Mouse (Mus musculus): ENCODE results near the gene Slc22a6.

Slc22a6 gene

DNA sequence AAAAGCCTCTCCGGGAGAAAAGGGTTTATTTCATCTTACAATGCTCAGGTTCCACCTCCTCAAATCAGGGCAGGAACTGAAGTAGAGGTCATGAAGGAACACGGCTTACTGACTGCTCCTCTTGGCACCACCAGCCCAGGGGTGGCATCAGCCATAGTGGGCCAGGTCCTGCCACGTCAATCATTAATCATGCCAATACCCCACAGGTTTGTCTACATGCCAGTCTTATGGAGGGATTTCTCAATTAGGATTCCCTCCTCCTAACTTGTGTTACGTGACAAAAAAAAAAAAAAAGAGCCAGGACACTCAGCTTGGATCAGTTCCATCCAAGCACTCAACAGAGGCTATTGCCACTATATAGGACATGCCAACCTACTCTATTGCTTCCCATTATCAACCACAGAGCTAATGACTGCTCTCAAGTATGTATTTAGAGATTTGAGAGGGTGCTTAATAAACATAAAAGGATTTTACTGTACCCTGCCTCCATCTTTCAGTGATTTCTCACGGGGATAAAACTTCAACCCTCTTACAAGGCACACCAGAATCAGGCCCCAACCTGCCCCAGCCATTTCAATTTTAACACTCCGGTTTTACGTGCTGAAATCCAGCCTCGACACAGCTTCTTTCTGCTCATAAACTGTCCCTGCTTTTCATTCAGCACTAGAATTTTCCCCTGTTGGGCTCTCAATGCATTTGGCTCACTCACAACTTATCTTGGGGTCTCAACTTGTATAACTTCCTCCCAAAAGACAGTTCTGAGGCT lies 6.3 kb upstream of the Slc22a6 start:
- no peak for DNase-seq

DNA sequence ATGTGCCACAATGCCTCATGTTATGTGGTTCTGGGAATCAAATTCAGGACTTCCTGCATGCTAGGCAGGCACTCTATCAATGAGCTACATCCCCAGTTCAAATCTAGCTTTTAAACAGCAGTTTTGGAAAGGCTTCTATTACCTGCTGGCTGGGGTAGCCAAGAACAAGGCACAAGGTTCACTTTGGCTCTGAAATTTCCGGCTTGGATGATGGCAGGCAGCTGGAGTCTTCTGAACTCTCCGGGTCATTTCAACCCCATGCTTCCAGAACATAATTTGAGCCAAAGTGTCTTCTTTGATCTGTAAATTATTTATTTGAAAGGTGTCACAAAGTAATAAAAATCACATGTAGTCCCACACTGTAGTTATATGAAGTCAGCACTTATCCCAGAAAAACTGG lies 4.7 kb upstream of the Slc22a6 start:
- no peak for DNase-seq

DNA sequence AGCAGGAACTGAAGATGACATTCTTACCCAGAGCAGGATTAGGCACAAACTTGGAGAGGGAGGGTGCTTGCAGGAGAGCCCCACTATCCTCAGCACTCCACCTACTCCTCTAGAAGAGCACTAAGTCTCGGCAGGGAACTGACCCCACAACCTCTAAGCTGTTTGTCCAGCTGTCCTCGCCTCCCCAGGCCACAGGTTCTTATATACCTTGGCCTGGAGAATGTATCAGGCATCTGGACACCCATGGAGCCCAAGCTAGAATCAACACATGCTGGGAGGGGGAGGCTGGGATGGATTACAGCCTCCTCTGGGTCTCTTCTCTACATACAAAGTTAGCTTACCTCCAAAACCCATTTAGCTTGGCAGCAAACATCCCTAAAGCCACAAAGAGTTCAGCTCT lies 3.5 kb upstream of the Slc22a6 start:
- no peak for DNase-seq

DNA sequence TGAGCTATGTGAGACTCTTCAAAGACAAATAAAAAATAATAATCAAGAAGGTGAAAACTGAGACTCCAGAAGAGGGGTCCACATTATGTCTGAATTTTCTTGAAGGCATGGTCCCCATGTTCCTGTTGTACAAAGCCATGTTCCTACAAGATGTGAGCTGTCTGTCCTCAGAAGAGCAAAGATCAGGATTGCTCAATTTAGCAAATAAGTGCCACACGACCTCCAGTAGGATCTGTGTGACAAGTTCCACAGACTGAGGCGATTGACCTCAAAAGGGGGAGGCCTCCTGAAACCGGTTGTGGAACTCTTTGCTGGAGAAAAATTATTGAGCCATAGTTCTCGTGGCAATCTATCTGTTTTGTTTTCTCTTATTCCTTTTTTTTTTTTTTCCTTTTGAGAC lies 1.5 kb upstream of the Slc22a6 start:
- no peak for DNase-seq

DNA sequence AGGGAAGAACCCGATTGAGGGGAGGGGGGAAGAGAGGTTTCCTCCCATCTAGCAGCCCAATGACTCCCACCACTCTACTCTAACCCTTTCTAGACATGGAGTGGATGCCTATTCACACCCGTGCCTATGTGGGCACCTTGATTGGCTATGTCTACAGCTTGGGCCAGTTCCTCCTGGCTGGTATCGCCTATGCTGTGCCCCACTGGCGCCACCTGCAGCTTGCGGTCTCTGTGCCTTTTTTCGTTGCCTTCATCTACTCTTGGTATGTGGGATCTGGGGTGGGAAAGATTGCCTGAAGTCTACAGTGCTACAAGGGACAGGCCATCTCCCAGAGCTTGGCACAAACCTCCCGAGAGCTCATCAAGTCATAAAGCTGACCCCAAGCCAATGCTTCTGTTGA lies 3.3 kb downstream of the Slc22a6 start:
- DNase-seq = no peak

DNA sequence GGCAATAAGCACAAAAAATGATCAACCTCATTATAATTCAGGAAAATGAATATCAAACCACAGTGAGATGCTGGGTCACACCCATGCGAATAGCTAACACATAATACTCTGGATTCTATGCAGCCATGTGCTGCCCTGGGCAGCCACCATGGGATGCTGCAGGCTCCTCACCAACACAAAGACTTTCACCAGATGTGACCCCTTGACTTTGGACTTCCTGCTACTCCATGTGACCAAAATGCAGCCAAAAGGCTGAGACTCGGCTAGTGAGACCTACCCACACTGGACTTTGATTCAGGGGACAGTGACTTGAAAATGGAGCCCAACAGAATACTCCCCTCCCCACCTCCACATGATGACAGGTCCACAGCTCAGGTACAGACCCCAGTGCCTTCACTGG lies 12.4 kb downstream of the Slc22a6 start:
- no peak for DNase-seq

DNA sequence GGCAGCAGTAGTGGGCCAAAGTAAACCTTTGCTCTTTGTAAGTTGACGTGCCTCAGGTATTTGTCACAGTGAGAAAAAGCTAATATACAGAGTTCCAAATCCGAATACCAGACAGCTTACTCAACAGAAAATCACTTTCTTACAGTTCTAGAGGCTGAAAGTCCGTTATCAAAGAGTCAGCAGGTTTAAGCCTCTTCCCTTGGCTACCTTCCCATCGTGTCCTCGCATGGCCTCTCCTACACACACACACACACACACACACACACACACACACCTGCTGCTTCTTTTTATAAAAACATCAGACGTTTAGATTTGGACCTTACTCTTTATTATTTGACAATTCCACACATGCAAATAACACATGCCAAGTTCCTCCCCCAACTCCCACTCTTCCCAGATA lies 13.0 kb downstream of the Slc22a6 start:
- no peak for DNase-seq

DNA sequence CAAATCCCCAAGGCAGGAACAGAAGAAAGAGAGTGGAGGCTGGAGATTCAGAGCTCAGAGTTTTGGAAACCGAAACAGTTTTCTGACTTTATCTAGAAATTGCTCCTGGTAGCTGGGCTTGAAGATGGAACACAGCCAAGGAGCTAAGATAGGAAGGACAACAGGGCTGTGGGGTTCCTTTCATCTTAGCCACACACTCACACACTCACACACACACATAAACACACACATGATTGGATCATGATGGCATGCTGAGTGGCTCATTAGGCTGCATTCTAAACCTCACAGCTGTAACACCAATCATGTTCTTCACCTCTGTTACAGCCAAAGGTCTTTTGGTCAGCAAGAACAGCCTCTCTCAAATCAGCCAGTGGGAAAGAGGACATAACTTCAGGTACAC lies 14.2 kb downstream of the Slc22a6 start:
- no peak for DNase-seq

DNA sequence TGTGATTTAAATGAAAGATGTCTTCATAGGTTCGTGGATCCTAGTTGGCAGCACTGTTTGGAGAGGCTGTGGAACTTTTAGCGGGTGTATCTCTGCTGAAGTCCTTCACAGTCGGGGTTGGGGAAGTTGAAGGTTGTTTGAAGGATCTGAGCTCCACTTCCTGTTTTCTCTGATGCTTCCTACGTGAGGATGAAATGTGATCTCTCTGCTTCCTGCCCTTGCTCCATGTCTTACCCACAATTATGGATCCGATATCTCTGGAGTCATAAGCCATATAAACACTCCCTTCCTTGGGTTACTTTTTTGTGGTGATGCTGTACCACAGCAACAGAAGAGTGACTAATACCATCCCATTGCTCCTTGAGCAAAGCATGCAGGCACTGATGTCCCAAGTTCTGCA lies 24.2 kb downstream of the Slc22a6 start:
- no peak for DNase-seq

DNA sequence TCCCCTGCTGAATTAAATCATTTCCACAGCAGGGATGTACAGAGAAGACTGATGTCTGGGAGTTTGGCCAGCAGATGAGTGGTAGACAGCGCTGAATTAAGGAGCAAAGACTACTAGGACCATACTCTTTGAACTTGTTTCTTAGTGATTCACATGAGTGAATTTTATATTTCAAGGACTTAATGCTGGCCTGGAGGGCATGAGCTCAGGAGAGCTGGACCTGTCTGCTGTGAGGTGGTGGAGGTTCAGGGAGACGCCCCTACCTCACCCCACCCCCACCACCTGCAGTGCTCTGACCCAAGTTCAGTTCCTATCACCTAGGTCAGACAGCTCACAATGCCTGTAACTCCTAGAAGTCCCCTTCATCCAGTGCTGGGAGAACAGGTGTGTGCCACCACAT lies 28.6 kb downstream of the Slc22a6 start:
- DNase-seq = no peak

DNA sequence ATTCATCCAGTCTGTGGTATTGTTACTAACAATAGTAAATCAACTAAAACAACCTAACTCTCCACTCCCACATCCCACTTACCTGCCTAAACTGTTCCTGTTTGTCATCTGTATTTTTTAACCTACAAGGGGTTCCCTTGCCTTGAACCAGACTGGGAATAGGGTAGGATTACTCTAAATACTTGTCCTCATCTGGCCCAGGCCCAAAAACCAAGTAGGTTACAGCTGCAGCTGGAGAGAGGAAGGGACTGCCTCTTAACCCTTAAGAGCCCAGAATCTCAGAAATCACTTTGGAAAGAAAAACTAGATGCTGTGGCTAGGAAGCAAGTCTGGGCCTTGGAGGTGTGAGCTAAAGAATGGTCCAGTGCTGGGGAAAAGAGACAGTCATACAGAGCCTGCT lies 38.0 kb downstream of the Slc22a6 start:
- DNase-seq = peak; percentile 48

DNA sequence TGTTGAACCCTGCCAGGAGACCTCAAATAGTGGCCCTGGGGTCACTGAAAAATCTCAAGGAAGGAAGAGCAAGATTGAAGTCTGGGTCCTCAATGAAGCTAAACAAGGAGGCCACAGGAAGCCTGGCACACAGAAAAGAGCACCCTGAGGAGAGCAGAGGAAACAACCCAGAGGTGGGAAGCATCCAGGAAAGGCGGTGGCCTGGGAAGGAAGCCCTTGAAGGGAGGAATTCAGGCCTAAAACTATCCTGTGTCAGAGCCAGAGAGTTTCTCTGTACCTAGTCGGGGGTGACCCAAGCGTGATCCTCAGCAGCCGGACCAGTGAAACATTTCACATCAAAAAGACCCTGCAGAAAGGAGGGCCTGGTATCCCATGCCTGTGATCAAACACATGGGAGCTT lies 38.5 kb downstream of the Slc22a6 start:
- no peak for DNase-seq

DNA sequence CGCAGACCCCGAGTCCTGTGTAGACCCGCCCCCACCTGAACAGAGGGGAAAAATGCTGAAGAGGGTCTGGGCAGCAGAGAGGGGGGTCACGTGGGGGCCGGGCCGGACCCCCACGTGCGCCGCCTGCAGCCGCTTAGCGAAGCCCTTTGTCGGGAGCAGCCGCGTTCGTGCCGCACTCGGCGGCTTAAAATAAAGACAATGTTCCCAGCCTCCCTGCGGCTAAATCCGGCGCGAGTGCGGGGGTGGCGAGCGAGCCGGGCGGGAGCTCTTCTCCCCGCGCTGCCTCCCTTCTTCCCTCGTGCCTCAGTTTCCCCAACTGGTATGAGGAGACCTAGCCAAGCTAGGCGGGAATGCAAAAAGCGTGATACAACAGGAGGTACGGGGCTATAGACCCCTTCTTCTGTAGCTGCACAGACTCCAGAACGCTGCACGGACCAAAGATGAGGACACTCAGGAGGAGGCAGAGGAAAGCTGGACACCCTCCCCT lies 44.0 kb downstream of the Slc22a6 start:
- peak; percentile 61 for DNase-seq

DNA sequence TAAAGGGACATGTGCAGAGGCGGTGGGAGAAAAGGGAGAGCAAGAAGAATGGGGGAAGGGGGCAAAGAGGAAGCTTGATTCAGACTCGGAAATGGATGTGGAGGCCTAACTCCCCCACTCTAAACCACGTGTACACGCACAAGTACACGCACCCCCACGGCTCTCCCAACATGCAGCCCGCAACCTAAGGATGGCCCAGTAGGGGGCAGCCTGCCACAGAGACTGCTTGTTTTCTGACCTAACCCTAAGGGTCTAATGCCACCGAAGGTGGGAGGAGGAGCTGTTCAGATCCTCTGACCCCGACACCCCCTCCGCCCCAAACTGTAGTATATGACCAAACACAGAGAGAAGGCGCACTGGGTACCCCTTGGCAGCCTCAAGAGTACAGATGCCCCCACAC lies 44.5 kb downstream of the Slc22a6 start:
- DNase-seq = peak; percentile 79

DNA sequence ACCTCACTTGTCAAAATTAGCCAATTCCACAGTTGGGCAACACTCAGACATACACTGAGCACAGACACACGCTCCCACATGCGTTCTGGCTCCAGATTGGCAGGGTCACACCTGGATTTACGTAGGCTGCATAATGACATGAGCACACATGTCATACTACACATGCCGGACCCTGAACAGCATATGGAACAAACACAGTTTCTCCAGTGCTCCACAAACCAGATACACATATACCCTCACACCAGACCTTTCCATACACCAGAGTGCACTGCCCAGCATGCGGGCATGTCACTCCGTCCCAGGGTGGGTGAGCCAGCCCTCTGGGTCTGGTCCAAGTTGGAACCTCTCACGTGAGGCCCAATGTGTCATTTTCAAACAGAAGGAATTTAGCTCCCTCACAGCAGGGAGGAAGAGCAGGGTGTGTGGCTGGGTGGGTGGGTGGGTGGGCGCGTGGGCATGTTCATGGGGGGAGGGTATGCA lies 45.6 kb downstream of the Slc22a6 start, which contains the start of gene Chrm1:
Gene Chrm1 (plus strand): TSS at position 430 of the 480 bp plus-strand sequence.
- no peak for DNase-seq

DNA sequence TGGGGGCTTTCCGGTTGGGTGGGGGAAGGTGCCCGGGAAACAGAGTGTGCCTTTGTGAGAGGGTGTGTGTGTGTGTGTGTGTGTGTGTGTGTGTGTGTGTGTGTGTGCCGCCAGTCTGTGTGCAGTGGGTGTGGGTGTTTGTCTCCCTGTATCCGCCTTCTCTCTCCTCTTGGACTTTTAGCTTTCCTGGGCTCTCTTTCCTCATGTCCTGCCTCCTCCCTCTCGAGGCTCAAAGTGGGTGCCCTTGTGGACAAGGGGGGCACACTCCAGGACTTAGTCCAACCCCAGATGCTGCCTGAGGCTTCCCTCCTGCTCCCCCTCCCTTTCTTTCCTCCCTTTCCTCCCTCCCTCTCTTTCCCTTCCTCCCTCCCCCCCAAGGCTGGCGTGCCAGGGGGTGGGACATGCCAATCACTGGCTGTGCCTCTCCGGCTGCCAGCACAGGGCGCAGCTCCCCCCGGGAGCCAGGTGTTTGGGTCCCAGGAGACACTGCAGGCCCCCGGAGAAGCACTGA lies 46.1 kb downstream of the Slc22a6 start:
- DNase-seq = peak; percentile 49

DNA sequence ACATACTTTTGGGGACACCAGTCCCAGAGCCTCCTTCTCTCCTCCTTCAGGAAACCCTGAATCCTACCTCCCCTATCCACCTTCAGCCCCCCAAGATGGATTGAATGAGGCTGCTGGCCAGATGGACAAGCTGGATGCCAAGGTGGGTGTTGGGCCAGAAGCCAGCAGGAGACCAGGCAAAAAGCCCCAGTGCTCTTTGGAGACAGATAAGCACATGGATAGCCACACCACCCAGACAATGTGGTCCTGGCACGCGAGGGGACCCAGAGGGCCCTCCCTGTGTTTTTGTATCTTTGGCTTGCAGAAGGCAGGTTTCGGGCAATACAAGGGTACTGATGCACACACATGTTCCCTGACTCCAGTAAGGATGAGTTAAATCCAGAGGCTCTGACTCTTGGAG lies 47.0 kb downstream of the Slc22a6 start:
- DNase-seq = no peak

DNA sequence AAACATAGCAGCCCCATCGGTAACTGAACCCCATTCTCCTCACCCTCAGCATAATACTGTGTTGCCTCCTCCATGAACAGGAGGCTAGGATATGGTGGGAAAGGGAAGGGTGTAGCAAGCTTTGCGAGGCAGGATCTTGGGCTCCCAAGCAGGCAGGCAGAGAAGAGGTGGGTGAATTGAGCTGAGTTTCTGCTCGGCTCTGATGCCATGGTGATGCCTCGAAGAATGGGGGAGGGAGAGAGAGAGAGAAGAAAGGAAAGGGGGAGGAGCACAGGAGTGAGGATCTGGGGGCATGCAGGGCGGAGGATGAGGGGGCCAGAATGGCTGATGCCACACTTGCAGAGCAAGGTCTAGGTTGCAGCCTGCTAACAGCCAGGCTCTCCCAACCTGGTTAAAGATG lies 47.9 kb downstream of the Slc22a6 start:
- no peak for DNase-seq

DNA sequence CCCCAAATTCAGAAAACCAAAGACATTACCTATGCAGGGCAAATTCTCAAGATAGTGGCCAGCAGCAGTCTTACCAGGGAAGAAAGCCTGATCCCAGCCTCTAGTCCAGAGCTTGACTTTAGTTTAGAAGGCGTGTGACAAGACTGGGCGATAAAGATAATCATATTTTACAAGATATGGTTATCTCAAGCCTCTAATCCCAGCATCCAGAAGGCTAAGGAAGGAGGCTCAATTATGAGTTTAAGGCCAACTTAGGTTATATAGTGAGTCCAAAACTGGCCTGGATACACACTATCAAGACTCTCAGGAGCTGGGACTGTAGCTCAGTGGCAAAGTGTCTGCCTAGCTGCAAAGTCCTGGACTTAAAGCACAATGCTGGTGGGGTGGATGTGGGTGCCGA lies 55.0 kb downstream of the Slc22a6 start:
- no peak for DNase-seq

DNA sequence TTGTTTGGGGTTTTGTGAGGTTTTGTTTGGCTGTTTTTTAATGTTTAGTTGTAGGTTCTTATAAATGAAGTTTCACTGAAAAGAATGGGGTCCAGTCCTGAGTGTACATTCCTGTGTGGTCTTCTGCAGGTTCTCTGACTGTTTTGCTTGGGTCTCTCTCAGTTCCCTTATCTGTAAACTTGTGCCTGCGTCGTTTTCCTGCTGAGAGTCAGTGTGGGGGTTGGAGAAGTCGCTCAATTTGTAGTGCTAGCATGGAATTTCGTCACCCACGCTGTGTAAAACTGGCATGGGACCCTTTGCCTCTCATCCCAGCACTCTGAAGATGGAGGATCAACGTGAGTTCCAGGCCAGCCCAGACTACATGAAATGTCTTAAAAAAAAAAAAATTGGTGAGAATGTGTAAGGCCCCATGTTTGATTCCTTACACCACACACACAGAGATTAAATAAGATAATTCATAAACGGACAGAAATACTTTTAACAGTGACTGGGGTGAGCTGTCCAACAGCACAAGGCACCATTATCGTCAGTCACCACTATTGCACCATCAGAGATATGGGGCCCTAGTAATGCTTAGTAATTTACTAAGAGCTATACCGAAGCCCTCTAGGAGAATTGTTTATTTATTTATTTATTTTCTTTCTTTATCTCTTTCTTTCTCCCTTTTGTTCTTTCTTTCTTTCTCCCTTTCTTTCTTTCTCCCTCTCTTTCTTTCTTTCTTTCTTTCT lies 55.7 kb downstream of the Slc22a6 start:
- DNase-seq = no peak
